Mouse (Mus musculus): ENCODE results near the gene Reck. TPM values are rescaled to one million over a fixed set of nuclear protein-coding genes. Genes with fewer than 3 reads are reported as not detected.

Reck gene
- polyA plus RNA-seq, 1 experiment: 5.2 TPM

DNA sequence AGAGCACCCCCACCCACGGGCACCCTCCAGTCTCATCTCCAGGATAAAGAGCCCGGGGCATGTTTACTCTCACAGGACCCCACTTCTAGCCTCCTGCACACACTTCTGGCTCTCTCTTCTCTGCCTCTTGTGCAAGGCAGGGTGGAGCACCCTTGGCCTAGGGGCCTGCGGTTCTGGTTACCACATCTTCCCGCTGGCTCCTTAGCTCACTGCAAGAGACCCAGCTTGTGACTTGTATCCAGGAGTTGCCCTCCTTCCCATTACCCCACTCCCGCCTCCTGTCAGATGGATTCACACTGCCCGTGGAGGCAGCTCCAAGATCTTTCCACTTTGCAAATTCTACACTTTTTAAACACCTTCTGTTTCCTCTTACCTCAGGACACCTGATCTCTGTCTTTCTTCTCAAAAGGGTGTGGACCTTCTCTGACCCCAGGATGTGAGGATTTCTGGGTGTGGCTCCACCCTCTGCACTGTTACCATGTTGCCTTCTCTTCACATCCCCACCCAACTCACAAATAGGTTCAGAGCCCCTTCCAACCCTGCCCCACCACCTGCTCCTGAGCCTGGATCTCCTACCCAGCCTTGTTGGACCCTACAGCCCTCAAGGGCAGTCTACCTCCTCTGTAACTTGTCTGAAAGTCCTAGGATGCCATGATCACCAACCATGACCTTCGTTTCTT is 90.7 kb downstream of the Reck start:
- no peak overlapping the region for H3K4me3 ChIP-seq (ENCODE audit: extremely low read depth, insufficient read depth, insufficient read length)
- DNase-seq (ENCODE audit: low read depth in 1 of 2, low spot score in 2 of 2): no peak
- peak overlapping the region; percentile 59 for H3K27ac ChIP-seq (ENCODE audit: insufficient read depth, low read length)
- TF ChIP-seq POLR2A (IDR thresholded peaks at IDR 0.05; ENCODE audit: low read depth, low read length) (no peak), CTCF (IDR thresholded peaks at IDR 0.05; ENCODE audit: extremely low read depth, insufficient read depth, insufficient read length, insufficient replicate concordance) (no peak)
- H3K27me3 ChIP-seq (ENCODE audit: control insufficient read depth, insufficient read depth, low read length): no peaks in the 10 kb centered on the region
- 64% methylated on average over 7 of the region's 7 CpGs for WGBS
- H3K4me1 ChIP-seq (ENCODE audit: control insufficient read depth, insufficient read depth, insufficient read length): peaks cover 43% of the 10 kb centered on the region; the same call in 1 of the 2 replicates
- no peaks in the 10 kb centered on the region for H3K36me3 ChIP-seq (ENCODE audit: control insufficient read depth, insufficient read depth, low read length)

DNA sequence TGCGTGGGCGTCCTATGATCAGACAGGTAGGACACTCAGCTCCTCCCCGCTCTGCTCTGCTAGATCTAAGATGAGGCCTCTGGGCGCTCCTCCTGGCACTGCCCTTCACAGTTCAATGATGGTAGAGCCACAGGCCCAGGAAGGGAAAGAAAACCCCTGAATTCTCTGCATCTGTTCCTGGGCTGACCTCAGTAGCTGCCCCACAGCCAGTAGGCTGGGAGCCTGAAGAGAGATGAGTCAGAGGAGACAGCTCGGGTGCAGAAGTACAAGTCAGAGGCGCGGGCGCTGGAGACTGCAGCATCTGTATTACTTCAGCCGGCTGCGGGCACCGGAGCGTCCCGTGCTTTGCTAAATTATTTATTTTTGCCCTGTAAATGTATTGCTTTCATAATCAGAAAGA is 93.3 kb downstream of the Reck start:
- TF ChIP-seq POLR2A (IDR thresholded peaks at IDR 0.05; ENCODE audit: low read depth, low read length) (no peak), CTCF (IDR thresholded peaks at IDR 0.05; ENCODE audit: extremely low read depth, insufficient read depth, insufficient read length, insufficient replicate concordance) (no peak)
- DNase-seq (ENCODE audit: low read depth in 1 of 2, low spot score in 2 of 2): no peak
- peaks cover 58% of the 10 kb centered on the region; the same call in 1 of the 2 replicates for H3K4me1 ChIP-seq (ENCODE audit: control insufficient read depth, insufficient read depth, insufficient read length)

DNA sequence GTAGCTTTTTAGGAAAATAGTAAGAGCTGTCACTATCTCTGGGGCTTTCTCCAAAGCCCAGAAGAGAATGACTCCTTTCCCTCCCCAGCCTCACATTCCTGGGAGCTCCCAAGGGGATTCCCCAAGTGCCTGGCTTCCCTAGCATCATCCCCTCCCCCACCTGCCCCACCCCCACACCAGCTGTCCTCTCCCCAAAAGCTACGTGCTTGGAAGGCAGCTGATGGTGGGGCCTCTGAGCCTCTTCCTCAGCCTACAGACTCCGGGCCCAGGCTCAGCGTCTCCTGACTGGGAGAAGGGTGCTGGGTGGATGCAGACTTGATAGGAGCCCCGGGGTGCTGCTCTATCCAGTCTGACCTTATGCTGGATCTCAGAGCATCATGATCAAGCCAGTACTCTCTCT is 94.0 kb downstream of the Reck start:
- no peak for TF ChIP-seq CTCF (IDR thresholded peaks at IDR 0.05; ENCODE audit: extremely low read depth, insufficient read depth, insufficient read length, insufficient replicate concordance)
- TF ChIP-seq POLR2A (IDR thresholded peaks at IDR 0.05; ENCODE audit: low read depth, low read length): no peak
- DNase-seq (ENCODE audit: low read depth in 1 of 2, low spot score in 2 of 2): no peak
- WGBS: 65% methylated on average over 4 of the region's 4 CpGs
- Histone ChIP-seq H3K27ac (ENCODE audit: insufficient read depth, low read length) (no peak overlapping the region), H3K4me3 (ENCODE audit: extremely low read depth, insufficient read depth, insufficient read length) (no peak overlapping the region), H3K4me1 (ENCODE audit: control insufficient read depth, insufficient read depth, insufficient read length) (peaks cover 58% of the 10 kb centered on the region; the same call in 1 of the 2 replicates), H3K27me3 (ENCODE audit: control insufficient read depth, insufficient read depth, low read length) (no peaks in the 10 kb centered on the region), H3K36me3 (ENCODE audit: control insufficient read depth, insufficient read depth, low read length) (no peaks in the 10 kb centered on the region)

More for the DNA sequence above, 93.3 kb downstream of the Reck start:
- H3K27me3 ChIP-seq (ENCODE audit: control insufficient read depth, insufficient read depth, low read length): no peaks in the 10 kb centered on the region
- H3K4me3 ChIP-seq (ENCODE audit: extremely low read depth, insufficient read depth, insufficient read length): no peak overlapping the region
- H3K36me3 ChIP-seq (ENCODE audit: control insufficient read depth, insufficient read depth, low read length): no peaks in the 10 kb centered on the region
- WGBS: 83% methylated on average over 13 of the region's 13 CpGs
- H3K27ac ChIP-seq (ENCODE audit: insufficient read depth, low read length): no peak overlapping the region

DNA sequence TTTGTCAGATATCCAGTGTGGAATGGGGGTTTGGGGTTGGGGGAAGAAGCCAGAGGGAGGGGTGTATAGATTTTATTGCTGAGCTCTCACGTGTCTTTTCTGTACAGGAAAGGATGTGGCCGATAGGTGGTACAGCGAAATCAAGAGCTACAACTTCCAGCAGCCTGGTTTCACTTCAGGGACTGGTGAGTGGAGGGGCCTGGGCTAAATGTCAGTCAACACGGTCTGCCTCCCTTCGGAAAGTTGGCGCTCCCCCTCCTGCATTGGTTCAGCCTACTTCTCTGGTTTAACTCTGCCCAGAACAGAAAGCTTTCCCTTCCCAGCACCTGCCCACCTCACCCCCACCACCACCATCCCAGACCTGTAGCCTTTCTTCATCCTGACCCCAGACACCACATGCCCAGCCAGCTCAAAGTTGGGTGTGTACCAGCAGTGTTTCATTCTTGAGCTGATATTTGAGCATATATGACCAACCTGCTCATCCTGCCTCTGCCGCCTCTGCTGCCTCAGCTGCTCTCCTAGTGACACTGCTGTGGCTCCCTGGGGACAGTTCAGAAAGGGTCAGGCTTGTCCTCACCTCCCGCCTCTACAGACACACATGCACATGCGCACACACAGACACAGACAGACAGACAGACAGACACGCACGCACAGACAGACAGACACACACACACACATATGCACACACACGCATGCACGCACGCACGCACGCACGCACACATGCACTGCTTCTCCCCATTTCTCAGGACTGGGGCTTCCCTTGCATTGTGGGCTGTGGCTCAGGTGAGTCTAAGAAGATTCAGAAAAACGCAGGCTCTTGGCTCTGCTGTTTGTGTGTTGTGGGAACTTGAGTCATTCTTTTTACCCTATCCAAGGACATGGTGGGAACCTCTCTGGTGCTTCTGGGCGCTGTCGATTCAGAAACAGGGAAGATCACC is 95.3 kb downstream of the Reck start:
- peaks cover 50% of the 10 kb centered on the region; the same call in 1 of the 2 replicates for H3K4me1 ChIP-seq (ENCODE audit: control insufficient read depth, insufficient read depth, insufficient read length)
- DNase-seq (ENCODE audit: low read depth in 1 of 2, low spot score in 2 of 2): no peak
- no peaks in the 10 kb centered on the region for H3K36me3 ChIP-seq (ENCODE audit: control insufficient read depth, insufficient read depth, low read length)

DNA sequence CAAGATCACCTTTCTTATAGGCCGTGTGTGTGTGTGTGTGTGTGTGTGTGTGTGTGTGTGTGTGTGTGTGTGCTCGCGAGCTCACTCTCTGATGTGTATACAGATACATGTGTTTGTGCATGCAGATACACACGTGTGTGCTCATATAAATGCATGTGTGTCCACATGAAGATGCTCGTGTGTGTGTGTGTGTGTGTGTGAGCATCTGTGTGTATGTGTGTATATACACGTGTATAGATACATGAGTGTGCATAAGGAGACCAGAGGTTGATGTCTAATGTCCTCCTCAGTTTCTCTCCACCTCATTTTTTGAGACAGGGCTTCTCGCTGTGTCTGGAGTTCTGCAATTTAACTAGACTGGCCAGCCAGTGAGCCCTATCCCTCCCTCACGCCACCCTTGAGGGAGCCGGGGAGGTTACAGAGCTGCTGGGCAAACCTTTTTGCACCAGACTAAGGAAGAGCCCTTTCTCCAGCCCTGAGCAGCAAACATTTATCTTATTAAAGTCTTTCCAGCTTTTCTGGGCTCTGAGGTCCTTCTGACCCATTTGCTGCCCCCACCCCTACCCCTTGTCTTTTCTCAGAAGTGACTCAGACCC is 96.3 kb downstream of the Reck start:
- no peak for DNase-seq (ENCODE audit: low read depth in 1 of 2, low spot score in 2 of 2)

More for the DNA sequence above, 95.3 kb downstream of the Reck start:
- H3K4me3 ChIP-seq (ENCODE audit: extremely low read depth, insufficient read depth, insufficient read length): no peak overlapping the region
- TF ChIP-seq CTCF (IDR thresholded peaks at IDR 0.05; ENCODE audit: extremely low read depth, insufficient read depth, insufficient read length, insufficient replicate concordance): no peak
- no peak for TF ChIP-seq POLR2A (IDR thresholded peaks at IDR 0.05; ENCODE audit: low read depth, low read length)
- WGBS: 52% methylated on average over 20 of the region's 20 CpGs
- H3K27ac ChIP-seq (ENCODE audit: insufficient read depth, low read length): peak overlapping the region; percentile 61
- no peaks in the 10 kb centered on the region for H3K27me3 ChIP-seq (ENCODE audit: control insufficient read depth, insufficient read depth, low read length)

DNA sequence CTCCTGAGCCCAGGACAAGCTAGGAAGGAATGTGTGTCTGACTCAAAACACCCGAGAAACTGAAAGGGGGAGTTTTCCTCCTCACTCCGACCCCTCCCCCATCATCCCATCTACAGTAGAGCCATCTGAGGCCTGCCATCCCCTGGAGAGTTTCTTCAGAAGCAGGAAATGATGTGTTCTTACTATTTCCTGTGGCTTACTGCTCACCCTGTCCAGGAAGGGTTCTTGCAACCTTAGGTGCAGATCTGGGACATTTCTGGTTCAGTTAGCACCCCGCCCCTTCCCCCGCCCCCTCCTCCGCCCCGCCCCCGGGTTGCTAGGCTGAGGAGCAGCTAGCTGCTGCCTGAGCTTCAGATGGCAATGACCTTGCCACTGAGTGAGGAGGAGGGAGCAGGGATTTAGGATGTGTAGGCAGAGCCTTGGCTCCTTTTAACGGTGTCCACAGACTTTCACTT is 96.8 kb downstream of the Reck start:
- Histone ChIP-seq H3K4me1 (ENCODE audit: control insufficient read depth, insufficient read depth, insufficient read length) (peaks cover 36% of the 10 kb centered on the region; the same call in 1 of the 2 replicates), H3K36me3 (ENCODE audit: control insufficient read depth, insufficient read depth, low read length) (no peaks in the 10 kb centered on the region)
- WGBS: 0% methylated on average over 8 of the region's 8 CpGs

More for the DNA sequence above, 96.3 kb downstream of the Reck start:
- WGBS: 45% methylated on average over 9 of the region's 9 CpGs
- TF ChIP-seq CTCF (IDR thresholded peaks at IDR 0.05; ENCODE audit: extremely low read depth, insufficient read depth, insufficient read length, insufficient replicate concordance) (no peak), POLR2A (IDR thresholded peaks at IDR 0.05; ENCODE audit: low read depth, low read length) (no peak)
- Histone ChIP-seq H3K27ac (ENCODE audit: insufficient read depth, low read length) (peak overlapping the region; percentile 83), H3K27me3 (ENCODE audit: control insufficient read depth, insufficient read depth, low read length) (no peaks in the 10 kb centered on the region), H3K36me3 (ENCODE audit: control insufficient read depth, insufficient read depth, low read length) (no peaks in the 10 kb centered on the region), H3K4me3 (ENCODE audit: extremely low read depth, insufficient read depth, insufficient read length) (no peak overlapping the region), H3K4me1 (ENCODE audit: control insufficient read depth, insufficient read depth, insufficient read length) (peaks cover 40% of the 10 kb centered on the region; the same call in 1 of the 2 replicates)

More for the DNA sequence above, 96.8 kb downstream of the Reck start:
- DNase-seq (ENCODE audit: low read depth in 1 of 2, low spot score in 2 of 2): peak; percentile 54 to 74
- TF ChIP-seq POLR2A (IDR thresholded peaks at IDR 0.05; ENCODE audit: low read depth, low read length) (no peak; the same call in 1 of the 2 replicates), CTCF (IDR thresholded peaks at IDR 0.05; ENCODE audit: extremely low read depth, insufficient read depth, insufficient read length, insufficient replicate concordance) (no peak)
- H3K27ac ChIP-seq (ENCODE audit: insufficient read depth, low read length): peak overlapping the region; percentile 83
- no peaks in the 10 kb centered on the region for H3K27me3 ChIP-seq (ENCODE audit: control insufficient read depth, insufficient read depth, low read length)
- H3K4me3 ChIP-seq (ENCODE audit: extremely low read depth, insufficient read depth, insufficient read length): no peak overlapping the region
